Mouse (Mus musculus): ENCODE measurements around the gene Cdkl4.
"Not testable (repeated sequence)": the region's sequence is repeated elsewhere in the genome, so short reads cannot be mapped to it uniquely, and the experiment has no call there.

Gene Cdkl4

GRCm38 (mm10) chr17:80562792-80563191 lies 14.8 kb downstream of the Cdkl4 start:
- DNase-seq, result no peak

- DNase-seq, result peak; percentile 86
Measured at GRCm38 (mm10) chr17:80560669-80561401, 16.8 kb downstream of the Cdkl4 start.

GRCm38 (mm10) chr17:80559745-80560144 lies 17.9 kb downstream of the Cdkl4 start:
- peak; percentile 27 for DNase-seq

GRCm38 (mm10) chr17:80559050-80559449 lies 18.6 kb downstream of the Cdkl4 start:
- DNase-seq, result peak; percentile 85

GRCm38 (mm10) chr17:80558583-80558982 lies 19.0 kb downstream of the Cdkl4 start:
- DNase-seq, result peak; percentile 13

- DNase-seq, result peak; percentile 19
Measured at GRCm38 (mm10) chr17:80557461-80557860, 20.2 kb downstream of the Cdkl4 start.

GRCm38 (mm10) chr17:80553318-80554270 lies 24.0 kb downstream of the Cdkl4 start:
- DNase-seq, result peak; percentile 81

- DNase-seq, result no peak
Measured at GRCm38 (mm10) chr17:80552653-80553052, 25.0 kb downstream of the Cdkl4 start.

- DNase-seq, result no peak
Measured at GRCm38 (mm10) chr17:80550981-80551380, 26.6 kb downstream of the Cdkl4 start.

GRCm38 (mm10) chr17:80546846-80547245 lies 30.8 kb downstream of the Cdkl4 start:
- no peak for DNase-seq

GRCm38 (mm10) chr17:80546227-80546626 lies 31.4 kb downstream of the Cdkl4 start:
- DNase-seq, result no peak

GRCm38 (mm10) chr17:80543646-80544045 lies 34.0 kb downstream of the Cdkl4 start:
- no peak for DNase-seq

- peak; percentile 5 for DNase-seq
Measured at GRCm38 (mm10) chr17:80537136-80537535, 40.5 kb downstream of the Cdkl4 start.

GRCm38 (mm10) chr17:80535633-80536032 lies 42.0 kb downstream of the Cdkl4 start:
- DNase-seq, result peak; percentile 0

- DNase-seq, result not testable (repeated sequence)
Measured at GRCm38 (mm10) chr17:80531351-80531750, 46.3 kb downstream of the Cdkl4 start.

GRCm38 (mm10) chr17:80523231-80523630 lies 54.4 kb downstream of the Cdkl4 start:
- peak; percentile 1 for DNase-seq

GRCm38 (mm10) chr17:80522229-80522556 lies 55.4 kb downstream of the Cdkl4 start:
- no peak for DNase-seq

GRCm38 (mm10) chr17:80521521-80522228 lies 55.9 kb downstream of the Cdkl4 start:
- DNase-seq, result peak; percentile 18

- DNase-seq, result peak; percentile 5
Measured at GRCm38 (mm10) chr17:80520537-80520936, 57.1 kb downstream of the Cdkl4 start.

- DNase-seq, result peak; percentile 0
Measured at GRCm38 (mm10) chr17:80518811-80519210, 58.8 kb downstream of the Cdkl4 start.

GRCm38 (mm10) chr17:80517244-80517643 lies 60.4 kb downstream of the Cdkl4 start:
- DNase-seq, result peak; percentile 3

GRCm38 (mm10) chr17:80515956-80516355 lies 61.7 kb downstream of the Cdkl4 start:
- no peak for DNase-seq

GRCm38 (mm10) chr17:80515513-80515912 lies 62.1 kb downstream of the Cdkl4 start:
- no peak for DNase-seq

Measured in thymus, postnatal 4 days (tissue).